Mouse (Mus musculus): ENCODE data around the gene Gm9999.
"Not testable (repeated sequence)": the region's sequence is repeated elsewhere in the genome, so short reads cannot be mapped to it uniquely, and the experiment has no call there.

Gene Gm9999

DNA sequence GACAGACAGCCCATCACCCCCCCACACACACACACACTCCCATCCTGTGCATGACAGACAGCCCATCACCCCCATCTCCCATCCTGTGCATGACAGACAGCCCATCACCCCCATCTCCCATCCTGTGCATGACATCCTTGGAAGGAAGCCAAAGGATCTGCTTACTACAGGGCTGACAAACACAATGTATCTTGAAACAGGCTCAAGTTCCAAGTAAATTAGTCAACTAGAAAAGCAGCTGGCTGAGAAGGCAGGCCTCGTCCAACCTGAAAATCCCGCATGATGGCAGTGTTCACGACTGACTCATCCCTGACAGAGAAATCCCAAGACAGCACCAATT, 17.2 kb downstream of the Gm9999 start:
- no peak for DNase-seq

DNA sequence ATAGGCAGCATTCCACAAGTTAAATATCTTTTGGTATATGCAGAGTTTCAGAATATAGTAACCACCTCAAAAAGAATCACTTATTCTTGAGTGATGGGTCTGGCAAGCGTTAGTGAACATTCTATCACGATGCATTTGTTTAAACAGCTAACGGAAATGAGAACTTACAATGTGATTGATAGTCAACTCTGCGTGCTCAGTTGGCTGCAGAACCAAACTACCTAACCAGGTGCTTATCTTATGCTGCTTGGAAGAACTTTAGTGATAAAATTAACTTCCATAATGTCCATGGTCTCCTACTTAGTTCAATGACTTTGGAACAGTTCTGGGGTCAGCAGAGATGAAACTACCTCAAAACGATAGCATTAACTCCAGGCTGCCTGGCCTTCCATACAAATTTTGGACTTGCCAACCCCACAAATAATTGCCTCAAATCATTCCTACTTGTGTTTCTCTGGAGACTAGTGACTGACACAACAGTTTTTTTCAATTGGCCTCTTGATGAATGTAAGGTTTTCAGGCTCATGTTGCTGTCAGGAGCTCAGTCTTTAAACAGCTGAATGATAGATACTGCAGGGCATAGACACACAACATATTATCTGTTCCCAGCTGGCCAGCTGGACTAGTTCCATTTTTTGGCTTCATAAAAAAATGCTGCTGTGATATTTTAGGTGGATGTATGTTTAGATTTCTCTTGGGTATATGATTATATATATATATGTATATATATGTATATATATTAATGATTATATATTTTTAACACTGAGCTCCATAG, 17.9 kb downstream of the Gm9999 start:
- no peak for DNase-seq

DNA sequence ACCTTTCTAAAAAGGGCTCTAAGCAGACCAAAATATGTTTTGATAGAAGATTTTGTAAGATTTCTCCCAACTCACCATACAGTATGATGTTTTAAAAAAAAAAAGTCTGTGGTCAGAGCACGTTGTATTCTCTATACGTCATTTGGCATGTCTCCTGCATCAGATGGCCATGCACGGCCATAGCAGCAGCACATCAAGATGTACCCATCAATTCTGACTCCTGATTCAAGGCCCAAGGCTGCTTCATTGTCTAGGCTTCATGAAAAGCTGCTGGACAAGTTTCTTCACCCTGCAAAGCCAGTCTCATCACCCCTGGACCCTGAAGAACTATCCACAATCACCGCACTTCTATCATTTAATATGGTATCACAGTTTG, 18.5 kb downstream of the Gm9999 start:
- DNase-seq: no peak

DNA sequence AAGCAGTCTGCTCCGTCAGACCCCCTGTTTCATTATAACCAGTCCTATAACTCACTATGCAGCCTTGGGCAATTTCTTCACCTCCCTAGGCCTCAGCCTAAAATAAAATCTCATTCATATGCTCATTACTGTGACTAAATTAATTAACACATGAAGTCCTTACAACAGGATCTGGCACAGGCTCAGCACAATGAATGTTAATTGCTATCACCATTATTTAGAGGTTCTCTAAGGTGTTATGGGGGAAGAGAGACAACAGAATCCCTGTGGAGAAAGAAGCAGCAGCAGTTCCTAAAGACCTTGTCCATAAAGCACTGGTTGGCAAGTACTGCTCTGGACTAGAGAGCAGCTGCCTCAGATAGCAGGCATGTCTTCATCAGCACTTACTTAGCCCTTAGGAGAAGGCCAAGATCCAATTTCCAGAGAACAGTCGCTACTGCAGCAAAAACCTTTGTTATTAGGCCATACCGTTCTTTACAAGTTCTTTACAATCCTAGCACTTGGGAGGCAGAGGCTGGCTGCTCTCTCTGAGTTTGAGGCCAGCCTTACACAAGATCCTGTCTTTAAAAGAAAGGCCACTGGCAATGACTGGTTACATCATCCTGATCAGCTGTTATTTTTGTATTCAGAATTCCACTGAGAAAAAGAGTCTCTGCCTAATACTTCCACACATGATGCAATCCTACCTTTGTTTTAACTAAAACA, 20.2 kb downstream of the Gm9999 start:
- no peak for DNase-seq

DNA sequence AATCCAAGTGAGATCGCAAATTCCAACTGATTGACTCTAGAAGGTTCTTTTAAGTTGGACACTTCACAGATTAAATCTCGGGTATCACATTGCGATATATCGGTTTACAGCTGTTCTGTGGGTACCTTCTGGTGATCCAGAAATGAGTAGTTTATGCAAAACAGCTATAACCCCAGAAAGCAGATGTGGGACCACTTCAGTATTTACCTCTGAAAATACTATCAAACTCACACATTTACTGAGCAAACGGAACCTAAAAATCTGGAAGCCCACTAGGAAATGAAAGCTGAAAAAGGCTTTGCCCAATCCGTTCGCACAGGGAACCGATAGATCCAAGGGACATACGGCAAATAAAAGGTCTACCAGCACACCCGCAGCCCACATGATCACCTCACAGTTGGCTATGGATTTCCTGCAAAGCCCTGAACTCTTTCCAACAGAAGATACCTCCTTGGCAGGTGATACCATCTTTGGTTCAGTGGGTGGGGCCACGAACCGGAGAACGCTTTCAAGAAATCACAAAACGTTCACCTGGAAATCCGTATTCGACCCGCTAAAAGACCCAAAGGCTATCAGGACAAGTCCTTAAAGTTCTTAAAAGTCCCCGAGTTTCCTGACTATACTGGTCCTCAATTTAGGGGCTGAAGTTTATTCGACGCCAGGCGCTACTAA, 23.9 kb downstream of the Gm9999 start:
- peak; percentile 18 for DNase-seq

DNA sequence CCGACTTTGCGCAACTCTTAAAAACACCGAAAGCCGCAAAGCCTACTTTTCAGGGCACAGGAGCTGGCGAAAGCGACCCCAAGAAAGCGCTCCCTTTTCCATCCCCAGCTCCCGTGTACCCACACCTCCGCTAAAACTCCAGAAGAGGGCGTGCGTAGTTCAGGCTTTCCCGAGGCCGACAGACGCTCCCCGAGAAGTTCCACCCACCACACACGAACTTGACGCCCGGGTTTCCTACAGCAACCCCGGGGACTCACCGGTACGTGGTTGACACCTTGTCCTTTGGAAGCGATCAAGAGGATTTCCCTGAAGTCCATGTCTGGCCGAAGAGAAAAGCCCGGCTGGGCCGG, 24.4 kb downstream of the Gm9999 start:
- DNase-seq: no peak

DNA sequence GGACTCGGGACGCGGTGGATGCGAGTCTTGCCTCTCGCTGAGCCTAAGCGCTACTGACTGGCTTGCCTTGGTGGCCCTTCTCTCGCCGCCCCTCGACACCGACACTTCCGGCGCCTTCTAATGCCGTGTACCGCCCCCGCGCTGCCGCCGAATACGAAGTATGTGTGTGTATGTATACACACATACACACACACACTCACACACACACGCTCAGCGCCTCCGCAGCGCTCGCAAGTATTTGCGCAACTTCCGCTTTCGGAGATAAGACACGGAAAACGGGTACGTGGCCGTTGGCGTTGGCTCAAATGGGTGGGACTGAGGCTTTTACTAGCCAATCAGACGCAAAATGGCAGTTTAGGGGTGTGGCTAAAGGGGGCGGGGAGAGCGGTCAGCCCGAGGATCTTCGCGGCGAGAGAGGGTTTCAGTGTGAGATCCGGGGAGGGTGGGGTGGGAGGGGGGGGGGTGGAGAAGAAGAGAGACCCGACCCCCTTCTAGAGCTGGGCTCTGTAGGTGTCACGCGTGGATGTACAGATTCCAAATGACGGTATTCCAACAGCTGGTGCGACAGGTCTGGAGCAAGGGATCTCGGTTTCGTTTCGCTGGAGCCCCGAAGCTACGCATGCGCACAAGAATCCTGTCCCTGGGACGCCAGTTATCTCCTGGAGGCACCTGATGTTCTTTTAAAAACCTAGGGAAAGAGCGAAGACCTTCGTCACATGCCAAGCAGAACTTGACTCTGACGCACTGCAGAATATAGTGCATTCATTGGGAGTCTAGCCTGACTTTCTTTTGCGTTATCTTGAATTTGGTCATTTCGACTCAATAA, 25.0 kb downstream of the Gm9999 start, which contains the start of gene Spty2d1:
Gene Spty2d1 (minus strand): TSS at position 244 of the 826 bp plus-strand sequence.
- peak; percentile 99 for DNase-seq

DNA sequence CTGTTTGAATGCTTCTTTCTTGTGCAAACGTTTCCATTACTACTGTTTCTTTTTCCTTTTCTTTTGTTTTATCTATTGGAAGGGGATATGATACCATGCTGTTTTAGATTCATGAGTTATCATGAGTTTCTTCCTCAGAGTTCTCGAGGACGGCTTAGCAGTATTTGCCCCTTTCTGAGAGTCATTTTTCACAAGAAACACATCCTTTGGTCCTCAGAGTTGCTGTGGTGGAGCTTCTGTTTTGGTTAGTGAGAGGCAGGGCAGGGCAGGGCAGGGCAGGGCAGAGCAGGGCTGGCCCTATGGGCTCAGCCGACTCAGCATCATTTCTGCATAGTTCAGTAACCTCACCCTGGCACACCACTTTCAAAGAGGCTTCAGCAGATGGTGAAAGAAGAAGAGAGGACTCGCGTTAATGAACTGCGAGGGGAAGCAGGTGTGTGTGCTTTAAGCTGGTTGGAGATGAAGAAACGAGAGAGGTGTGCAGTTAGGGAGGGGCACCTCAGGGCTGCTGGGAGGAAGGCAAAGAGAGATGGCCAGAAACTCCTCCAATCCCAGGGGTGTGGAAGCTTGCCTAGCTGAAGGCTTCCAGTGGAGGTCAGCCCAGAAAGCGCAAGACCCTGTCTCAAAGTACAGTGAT, 29.9 kb downstream of the Gm9999 start:
- DNase-seq: no peak

DNA sequence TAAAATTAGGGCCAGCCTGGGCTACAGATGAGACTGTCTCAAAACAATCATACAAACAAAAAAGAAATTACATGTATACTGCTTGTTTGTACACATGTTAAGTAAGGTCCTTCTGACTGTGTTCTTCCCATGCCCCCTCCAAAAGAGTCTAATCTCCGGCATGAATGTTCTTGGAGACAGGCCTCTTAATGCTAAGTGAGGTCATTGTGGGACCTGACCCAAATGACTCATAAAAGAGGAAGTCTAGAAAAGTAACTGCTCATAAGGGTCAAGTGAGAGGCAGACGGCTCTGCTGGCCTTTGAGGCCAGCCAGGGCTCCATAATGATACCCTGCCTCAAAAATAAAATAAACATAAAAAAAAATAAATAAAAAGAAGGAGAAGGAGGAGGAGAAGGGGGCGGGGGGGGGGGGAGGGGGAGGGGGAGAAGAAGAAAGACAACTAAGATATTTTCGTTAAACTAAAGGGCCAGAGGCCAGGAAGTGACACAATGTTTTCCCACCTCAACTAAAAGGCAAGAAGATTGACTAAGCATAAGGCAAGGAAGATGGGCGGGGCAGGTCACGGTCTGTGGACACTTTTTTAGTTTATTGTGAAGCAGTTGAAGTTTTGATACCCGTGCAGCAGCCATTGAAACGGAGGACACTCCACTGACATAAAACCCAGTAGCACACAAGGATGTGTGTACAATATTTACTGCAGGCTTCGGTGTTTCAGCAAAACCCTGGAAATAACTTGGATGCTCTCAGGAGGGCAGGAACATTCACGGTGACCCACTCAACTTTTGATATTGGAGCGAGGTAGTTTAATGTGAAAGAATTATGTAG, 31.4 kb downstream of the Gm9999 start:
- no peak for DNase-seq

DNA sequence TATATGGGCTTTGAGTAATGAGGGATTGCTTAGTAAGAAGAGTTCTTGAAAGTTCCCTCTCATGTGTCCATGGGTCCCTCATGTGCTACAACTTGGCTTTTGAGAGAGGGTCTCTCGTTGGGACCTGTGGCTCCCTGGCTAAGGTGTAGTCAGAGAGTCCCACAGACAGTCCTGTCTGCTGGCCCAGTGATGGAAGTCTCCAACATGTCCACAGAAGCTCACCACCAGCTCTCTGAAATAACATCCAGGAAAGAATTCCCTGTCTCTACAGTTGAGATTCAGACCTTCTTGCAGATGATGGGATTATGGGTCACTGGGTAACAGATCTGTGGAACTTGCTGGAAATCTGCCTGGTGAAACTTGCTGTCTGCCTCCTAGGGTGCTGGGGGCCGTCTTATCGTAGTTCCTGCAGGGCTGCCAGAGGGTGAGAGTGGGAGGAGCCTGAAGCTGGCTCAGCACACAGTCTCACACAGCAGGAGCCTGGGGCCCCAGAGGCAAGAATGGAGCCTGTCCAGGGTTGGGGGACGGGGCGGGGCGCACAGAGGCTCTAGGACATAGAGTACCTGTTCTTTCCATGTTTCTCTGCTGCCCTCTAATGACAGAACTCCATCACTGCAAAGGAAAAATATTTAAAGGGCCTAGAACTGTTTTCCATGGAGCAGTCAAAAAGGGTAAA, 32.1 kb downstream of the Gm9999 start:
- DNase-seq: peak; percentile 63

DNA sequence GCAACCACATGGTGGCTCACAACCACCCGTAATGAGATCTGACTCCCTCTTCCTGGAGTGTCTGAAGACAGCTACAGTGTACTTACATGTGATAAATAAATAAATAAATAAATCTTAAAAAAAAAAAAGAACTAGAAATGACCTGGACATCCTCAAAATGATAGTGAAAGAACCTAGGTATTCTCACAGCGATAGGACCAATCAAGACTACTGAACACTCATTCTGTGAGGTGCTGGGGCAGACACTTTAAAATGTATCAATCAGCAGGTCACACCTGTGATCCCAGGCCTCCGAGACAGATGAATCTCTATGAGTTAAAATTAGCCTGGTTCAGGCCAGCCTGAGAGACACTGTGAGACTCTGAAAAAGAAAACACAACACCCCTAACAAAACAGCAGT, 33.2 kb downstream of the Gm9999 start:
- DNase-seq: no peak

DNA sequence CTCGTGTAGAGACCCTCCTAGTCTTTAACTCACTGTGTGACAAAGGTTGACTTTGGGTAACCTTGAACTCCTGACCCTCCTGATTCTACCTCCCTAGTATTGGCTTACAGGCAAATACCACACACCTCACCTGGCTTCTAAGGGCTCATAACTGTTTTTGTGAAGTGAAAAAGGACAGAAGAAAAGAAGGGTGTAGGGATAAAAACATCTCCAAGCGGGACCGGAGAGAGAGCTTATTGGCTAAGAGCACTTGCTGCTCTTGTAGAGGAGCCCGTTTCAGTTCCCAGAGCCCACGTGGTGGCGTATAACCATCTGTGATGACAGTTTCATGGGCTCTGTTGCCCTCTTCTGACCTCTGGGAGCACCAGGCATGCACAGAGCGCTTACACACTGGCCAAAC, 33.8 kb downstream of the Gm9999 start:
- no peak for DNase-seq

DNA sequence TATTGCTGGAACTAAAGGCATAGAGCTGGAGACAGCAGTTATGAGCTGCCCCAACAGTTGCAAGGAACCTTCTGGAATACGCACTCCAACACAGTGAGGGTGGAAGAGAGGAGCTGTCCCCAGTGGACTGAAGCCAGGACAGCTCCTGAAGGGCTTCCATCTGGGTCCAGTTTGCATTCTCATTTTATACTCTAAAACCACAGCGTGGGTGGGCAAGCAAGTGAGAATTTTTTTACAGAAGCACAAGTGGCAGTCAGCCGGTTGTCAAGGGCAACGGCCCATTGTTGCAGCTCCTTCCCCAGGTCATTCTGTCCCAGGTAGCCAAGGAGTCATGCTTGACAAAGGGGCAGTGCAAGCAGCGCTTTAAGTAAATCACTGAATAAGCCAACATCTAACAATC, 36.3 kb downstream of the Gm9999 start:
- DNase-seq: no peak

DNA sequence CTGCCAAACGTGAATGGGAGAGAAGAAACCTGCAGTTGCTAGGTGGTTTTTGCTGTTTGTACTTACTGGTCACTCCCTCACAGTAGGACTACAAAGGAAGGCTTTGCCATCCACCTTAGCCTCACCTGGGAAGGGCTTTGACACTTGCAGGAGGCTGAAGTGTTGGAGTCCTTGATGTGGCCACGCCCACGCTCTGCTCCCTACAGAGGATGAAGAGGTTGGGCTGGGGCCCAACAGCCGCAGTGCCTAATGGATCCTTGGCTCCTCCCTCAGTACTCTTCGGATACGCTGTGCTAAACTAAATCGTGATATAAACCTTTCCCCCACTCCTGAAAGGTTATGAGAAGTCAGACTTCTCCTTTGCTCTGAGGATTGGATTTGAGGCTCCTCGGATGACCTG, 37.6 kb downstream of the Gm9999 start:
- DNase-seq: no peak

DNA sequence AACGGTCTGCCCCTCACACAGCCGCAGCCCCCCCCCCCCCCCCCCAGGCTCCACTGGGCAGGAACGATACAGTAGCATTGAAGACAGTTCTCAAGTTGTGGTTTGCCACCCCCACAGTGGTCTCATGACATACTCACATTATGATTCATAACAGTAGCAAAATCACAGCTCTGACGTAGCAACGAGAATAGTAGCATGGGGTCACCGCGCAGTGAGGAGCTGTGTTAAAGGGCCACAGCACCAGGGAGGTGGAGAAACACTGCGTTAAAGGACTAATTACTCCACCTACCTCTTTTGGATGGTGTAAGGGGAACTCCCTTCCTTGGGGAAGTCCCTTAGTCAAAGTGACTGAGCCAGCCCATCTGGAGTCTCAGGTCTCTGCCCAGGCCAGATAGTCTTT, 39.1 kb downstream of the Gm9999 start:
- DNase-seq: no peak

DNA sequence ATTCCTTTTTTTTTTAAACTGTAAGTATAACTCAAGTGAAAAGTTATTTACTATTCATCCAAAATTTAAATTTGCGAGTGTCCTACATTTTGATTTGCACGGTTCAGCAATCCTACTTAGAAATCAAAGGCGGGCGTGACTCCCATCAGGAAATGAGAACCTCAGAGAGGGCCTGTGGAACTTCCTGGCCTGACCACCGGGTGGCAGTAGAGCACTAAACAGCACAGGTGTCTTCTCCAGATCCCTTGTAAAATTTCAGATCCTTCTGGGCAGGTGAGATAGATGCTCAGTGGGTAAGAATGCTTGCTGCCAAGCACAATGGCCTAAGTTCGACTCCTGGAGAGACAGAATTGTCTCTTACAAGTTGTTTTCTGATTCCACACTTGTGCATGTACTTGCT, 40.1 kb downstream of the Gm9999 start:
- peak; percentile 86 for DNase-seq

DNA sequence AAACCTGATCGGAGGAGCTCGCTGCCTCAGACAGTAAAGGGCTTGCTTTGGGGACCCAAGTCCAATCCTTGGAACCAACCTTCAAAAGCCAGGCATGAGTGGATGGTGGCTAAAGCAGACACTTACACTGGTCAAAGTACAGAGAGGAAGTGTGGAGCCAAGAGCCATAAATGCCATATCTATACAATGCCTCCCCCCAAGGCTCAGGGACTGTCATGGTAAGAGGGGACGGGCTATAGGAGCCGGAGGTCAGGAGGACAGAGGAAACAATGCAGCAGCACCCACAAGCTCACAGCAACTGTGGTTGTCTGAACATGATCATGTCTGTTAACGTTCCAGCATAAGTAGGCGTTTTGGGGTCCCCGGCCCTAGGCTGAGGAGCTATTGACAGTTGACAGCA, 41.1 kb downstream of the Gm9999 start:
- DNase-seq: no peak

DNA sequence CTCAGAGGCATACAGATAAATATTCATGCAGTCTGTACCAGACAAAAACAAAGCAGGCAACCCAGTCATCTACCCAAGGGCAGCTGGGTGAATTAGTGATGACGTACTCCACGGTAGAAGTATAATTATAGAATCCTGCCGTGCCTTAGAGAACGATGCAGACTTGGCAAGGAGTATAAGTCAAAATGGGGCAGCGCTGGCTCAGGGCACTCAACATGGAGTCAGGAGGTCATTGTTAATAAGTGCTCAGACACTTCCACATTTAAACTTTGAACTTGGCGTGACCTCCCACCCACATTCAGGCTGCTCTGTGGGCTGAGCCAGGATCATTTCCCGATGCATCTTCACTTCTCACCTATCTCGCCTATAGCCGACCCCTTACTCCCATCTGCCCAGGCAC, 42.0 kb downstream of the Gm9999 start:
- DNase-seq: no peak

DNA sequence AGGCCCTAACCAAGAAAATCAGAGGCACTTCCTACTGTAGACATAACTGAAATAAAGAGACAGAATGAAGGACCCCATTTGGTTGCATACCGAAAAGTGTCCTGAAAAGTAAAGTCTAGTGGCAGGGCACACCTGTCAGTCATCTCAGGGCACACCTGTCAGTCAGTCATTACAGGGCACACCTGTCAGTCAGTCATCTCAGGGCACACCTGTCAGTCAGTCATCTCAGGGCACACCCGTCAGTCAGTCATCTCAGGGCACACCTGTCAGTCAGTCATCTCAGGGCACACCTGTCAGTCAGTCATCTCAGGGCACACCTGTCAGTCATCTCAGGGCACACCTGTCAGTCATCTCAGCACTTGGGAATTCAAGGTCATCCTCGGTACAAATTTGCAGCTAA, 43.5 kb downstream of the Gm9999 start:
- DNase-seq: not testable (repeated sequence)

DNA sequence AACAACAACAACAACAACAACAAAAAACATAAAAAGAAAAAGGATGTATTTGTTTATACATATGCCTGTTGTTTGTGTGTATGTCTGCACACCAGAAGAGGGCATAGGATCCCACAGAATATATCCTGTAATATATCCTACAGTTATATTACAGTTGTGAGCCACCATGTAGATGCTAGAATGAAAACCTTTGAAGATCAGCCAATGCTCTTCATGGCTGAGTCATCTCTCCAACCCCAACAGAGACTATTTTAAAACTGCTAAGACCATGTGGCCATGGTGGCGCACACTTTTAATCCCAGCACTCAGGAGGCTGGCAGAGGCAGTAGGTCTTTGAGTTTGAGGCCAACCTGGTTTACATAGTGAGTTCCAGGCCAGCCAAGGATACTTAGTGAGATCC, 44.1 kb downstream of the Gm9999 start:
- no peak for DNase-seq

DNA sequence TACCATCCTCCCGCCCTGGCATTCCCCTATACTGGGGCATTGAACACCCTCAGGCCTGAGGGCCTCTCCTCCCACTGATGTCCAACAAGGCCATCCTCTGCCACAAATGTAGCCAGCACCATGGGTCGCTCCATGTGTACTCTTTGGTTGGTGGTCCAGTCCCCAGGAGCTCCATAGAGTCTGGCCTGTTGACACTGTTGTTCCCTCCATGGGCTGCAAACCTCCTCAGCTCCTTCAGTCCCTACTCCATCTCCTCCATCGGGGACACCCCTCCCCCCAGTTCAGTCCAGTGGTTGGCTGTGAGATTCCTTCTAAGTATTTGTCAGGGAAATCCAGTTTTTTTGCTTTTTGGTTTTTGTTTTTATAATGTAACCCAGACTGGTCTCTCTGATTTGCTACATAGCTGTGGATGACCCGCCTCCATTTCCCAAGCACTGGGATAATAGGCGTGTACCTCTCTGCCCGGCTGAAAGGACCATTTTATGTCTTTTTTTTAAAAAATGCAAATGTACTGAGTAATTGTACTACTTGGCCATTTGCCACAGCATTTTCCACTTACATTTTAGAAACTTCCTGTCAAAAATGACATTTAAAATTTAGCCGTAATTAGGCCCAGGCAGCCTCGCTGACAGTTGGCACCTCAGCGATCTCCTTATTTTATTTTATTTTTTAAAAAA, 47.3 kb downstream of the Gm9999 start:
- no peak for DNase-seq
